Mouse (Mus musculus): ENCODE measurements around the gene Itih3.

GRCm38 (mm10) chr14:30877827-30878226, 45.7 kb downstream of the Itih3 start:
- TF ChIP-seq CTCF (IDR thresholded peaks at IDR 0.05; ENCODE audit: borderline replicate concordance, control insufficient read depth, extremely low read depth, insufficient read depth, low read length, poor library complexity): no peak
- no peak for TF ChIP-seq POLR2A (IDR thresholded peaks at IDR 0.05; ENCODE audit: control insufficient read depth, extremely low read depth, insufficient read depth, low read length, poor library complexity)
